Mouse (Mus musculus) heart, adult 18-20 months (tissue): Measurements from ENCODE around the gene Ccdc96. TPM values are rescaled to one million over a fixed set of nuclear protein-coding genes. Genes with fewer than 3 reads are reported as not detected.

ENCODE experiments used
- DNase-seq, 2 experiments: peaks; one replicate each; pipeline ENCODE4 v3.0.0; 2021 to 2022; ENCODE audit warnings: mixed read lengths in 1 of 2
- long read RNA-seq, 2 experiments: library from polyadenylated mRNA; stranded (forward); transcript quantifications; one replicate each; pipeline ENCODE4 v2.0.0; 2021
- total RNA-seq, 2 experiments: library from RNA; stranded (reverse); gene quantifications; 2 replicates each; pipeline ENCODE4 v1.2.3; 2021

Ccdc96 gene
- under 1 TPM; 0.13 to 0.42 TPM for total RNA-seq
- long read RNA-seq, experiment 1, partial matches to known transcripts: 0 of 2 reads
- long read RNA-seq, experiment 1, other reads (novel, unspliced or antisense): 0 of 2 reads
- long read RNA-seq, experiment 2, partial matches to known transcripts: 0 of 1 reads
- long read RNA-seq, experiment 2, other reads (novel, unspliced or antisense): 0 of 1 reads

GRCm38 (mm10) chr5:36484171-36484990 is at the start of gene Ccdc96, which contains the start of gene Tada2b:
TSS of gene Ccdc96 (plus strand) at chr5:36484588.
TSS of gene Tada2b (minus strand) at chr5:36484285.
- DNase-seq: peak; percentile 94 to 99

- no peak for DNase-seq
These were observed 47.5 kb upstream of the Ccdc96 start for GRCm38 (mm10) chr5:36436858-36437257.

DNA sequence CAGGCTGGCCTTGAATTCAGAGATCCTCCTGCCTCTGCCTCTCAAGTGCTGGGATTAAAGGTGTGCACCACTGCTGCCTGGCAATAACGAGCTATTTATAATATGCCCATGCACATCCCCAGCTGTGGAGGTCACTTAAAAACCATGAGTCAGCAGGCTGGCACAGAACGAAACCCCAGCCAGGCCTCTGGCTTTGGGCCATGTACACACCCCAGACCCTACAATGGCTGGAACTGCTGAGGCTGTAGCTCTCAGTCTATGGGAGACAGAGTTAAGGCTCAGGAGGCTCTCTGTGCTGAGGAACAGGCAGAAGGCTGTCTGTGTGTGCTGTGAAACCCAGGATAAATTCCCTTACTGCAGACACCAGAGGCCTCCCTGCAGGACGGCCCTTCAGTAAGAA is 43.6 kb upstream of the Ccdc96 start:
- no peak for DNase-seq

- no peak for DNase-seq
These were observed 39.8 kb upstream of the Ccdc96 start for GRCm38 (mm10) chr5:36444611-36445010.

- no peak for DNase-seq
These were observed 39.4 kb upstream of the Ccdc96 start for GRCm38 (mm10) chr5:36445028-36445427.

DNA sequence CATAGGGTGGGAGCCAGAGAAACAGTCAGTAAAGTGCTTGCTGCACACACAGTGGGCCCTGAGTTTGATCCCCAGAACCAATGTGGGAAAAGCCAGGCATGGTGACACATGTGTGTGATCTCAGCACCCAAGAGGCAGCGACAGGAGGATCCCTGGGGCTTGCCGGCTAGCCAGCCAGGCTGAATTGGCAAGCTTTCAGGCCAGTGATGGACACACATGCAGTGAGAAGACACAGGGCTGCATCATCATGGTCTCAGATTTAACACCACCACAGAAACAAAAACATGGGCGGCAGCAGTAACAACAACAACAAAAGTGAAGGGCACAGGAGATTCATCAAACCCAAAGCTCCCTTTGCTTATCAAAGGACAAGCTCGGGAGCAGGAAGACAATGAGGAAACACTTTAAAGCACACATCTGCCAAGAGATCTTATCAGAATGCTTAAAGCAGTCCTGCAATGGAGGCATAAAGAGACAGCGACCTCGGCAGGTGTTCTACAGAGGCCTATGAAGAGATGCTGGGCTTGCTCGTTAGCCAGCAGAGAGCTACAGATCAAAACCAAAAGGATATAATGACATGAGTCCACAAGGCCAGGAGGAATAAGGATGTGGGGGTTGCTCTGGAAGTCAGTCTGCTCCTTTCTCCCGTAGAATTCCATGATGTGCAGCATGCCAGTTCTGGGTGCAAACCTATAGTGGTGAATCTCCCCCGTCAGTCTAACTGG is 38.1 kb upstream of the Ccdc96 start:
- no peak for DNase-seq

- no peak for DNase-seq
These were observed 36.5 kb upstream of the Ccdc96 start for GRCm38 (mm10) chr5:36447872-36448271.

DNA sequence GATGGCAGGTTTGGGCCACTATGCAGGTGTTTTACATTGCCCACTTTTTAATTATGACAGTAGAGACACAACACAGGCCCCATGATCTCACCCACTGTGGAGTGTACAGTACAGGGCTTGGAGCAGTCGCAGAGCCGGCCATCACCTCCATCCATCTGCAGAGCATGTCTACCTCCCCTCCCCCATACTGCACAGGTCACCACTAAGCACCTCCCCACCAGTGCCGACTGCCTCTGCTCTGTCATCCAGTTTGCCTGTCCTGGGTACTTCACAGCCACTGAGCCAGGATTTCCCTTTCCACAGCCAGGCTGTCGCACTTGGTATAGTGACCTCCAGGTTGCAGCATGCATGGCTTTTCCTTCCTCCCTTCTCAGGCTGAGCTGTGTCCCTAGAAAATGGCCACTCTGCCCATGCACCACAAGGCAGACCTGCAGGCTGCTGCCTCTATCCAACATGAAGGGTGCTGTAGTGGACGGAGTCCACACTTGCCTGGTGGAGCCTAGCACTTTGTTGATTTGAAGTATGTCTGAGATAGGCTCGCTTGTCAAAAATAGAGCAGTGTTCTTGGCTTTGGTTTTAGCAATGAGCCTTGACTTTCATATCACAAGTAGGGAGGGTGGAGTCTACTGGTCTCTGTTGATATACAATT is 34.6 kb upstream of the Ccdc96 start:
- DNase-seq: peak; percentile 37 to 56

DNA sequence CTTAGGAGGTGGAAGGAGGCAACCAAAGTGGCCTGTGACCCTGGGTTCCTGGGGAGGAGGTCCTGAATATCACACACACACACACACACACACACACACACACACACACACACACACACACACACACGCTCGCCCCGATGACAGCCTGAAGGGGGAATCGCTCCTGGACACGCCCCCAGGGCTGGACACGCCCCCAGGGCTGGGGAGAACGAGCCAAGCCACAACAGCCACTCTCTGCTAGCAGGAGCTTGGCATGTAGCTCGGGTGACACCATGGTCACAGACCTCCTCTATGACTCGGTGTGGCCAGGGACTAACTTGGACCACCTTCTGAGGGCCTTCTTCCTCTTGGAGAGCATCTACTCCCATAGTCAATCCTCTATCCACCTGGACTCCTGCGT is 33.3 kb upstream of the Ccdc96 start:
- DNase-seq: no peak

DNA sequence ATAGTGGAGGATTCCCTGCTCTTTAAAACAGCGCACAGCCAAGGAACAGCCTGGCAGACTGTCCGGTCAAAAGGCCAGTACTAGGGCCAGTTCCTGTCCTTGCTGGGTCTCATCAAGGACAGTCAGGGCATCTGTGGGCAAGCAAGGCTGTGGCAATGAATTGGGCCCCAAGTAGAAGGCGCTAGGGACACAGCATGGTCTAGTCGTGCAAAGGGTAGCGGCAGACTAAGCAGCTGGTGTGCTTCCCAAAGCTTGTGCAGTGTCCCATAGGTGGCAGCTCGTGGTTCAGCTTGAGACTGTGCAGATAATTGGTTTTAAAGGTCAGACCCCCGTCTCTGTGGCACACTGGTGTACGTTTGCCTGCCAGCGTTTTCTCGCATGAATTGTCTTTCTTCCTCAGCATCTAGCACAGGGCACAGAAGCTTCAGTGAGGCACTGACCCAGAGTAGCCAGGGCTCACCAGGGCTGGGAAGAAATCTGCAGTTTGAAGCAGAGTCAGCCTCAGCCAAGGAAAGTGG is 32.5 kb upstream of the Ccdc96 start:
- no peak for DNase-seq

- no peak for DNase-seq
These were observed 31.6 kb upstream of the Ccdc96 start for GRCm38 (mm10) chr5:36452821-36453220.

DNA sequence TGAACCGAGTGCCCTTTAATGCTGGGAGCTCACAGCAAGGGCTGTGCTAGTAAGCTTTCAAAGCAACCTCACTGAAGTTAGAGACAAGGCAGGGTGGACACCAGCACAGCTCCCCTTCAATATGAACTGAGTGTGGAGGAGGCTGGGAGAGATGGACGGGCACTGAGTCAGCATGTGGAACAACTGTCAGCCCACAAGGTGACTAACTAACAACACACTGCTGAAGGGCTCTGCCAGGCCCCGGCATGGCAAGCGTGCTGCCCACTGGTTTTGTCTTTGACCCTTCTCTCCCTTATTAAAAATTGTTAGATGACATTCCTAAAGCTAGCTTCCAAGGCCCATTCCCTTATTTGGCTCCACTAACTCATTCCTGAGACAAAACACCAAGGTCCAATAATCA is 26.7 kb upstream of the Ccdc96 start:
- DNase-seq: no peak

DNA sequence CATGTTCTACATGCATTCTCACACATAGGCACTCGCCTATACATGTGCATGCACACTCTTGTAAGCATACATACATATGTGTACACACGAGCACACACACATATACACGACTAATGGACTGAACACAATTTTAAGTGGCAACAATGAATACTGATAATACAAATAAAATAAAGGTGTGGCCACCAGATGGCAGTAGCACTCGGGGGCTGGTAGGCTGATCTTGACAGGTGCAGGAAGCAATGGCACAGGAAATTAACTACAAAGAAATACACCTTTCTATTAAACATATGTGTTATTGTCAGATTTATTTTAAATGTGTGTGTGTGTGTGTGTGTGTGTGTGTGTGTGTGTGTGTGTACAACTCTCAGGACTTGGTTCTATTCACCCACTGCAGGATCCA is 25.5 kb upstream of the Ccdc96 start:
- DNase-seq: peak in 1 of 2 experiments; percentile 69

DNA sequence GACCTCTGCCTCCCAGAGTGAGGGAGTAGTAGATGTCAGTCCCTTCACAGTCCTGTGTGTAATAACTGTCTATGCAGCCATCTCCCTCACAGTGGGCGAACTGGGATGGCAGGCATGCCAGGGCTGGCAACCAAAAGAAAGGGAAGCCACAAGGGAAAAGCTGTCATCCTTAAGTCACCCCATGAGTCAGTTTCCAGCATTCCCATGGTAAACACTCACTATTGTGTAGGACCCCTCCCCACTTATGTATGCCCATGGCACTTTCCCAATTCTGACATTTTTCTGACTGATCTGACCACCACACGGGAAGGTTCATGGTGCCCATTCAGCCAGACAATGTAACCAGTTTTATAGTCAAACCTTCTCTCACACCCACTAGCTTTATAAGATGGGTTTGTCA is 23.7 kb upstream of the Ccdc96 start:
- DNase-seq: no peak

- no peak for DNase-seq
These were observed 23.2 kb upstream of the Ccdc96 start for GRCm38 (mm10) chr5:36461231-36461630.

GRCm38 (mm10) chr5:36462810-36463209 is 21.6 kb upstream of the Ccdc96 start:
- DNase-seq: peak; percentile 71 to 91

DNA sequence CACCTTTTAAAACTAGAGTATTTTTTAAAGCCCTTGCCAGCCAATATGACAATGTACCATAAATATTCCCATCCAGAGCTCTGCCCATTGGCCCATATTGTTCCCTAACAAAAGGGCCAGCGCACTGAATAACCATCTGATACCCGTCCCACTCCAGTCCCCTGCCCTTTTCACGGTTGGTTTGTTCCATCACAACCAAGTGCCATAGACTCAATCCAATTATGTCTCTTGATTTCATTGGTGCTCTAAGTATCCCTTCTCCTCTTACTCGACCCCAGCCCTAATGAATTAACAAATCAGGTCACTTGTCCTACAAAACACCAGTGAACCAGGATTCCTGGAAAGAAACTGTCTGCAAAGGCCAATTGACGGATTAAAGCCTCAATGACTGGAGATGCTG is 21.0 kb upstream of the Ccdc96 start:
- no peak for DNase-seq

DNA sequence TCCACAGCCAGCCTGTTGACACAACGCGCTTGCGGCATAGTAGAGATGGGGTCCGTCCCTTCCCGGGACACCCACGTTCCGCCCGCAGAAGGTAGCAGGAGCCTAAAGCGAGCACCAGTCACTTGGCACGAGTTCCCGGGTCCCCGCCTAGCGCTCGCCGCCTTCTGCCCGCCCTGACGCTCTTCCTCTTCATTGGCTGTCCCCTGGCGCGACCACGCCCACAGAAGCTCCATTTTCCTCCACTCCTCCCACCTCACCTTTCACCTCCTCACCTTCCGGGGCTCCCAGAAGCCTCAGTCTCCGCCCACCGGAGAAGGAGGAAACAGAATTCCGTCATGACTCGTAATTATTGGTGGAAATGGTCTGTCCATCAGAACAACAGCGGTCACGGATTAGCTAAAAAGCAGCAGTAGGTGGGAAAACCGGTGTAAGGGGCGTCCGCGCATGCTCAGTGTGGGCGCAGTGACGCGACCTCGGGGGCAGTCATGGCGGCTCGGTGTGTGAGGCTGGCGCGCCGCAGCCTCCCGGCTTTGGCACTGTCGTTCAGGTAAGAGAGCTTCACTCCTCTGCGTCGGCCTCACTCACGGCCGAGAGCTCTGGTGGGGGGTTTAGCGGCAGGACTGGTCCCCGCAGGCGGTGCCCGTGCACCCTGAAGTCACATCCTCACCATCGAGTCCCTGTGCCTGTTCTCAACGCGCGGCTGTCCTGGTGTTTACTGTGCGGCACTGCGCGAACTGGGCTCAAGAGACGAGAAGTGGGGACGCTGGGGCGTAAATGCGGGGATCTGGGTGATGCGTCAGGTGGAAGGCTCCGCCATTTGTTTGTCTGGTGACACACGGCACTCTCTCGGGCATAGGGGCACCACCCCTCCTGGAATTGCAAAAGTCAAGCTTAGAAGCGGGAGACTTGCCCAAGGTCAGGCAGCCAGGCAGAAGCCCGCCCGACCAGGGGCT is 19.4 kb upstream of the Ccdc96 start, which contains the start of gene Grpel1:
Gene Grpel1 (plus strand): TSS at position 290 of the 953 bp plus-strand sequence.
- peak; percentile 98 to 100 for DNase-seq

DNA sequence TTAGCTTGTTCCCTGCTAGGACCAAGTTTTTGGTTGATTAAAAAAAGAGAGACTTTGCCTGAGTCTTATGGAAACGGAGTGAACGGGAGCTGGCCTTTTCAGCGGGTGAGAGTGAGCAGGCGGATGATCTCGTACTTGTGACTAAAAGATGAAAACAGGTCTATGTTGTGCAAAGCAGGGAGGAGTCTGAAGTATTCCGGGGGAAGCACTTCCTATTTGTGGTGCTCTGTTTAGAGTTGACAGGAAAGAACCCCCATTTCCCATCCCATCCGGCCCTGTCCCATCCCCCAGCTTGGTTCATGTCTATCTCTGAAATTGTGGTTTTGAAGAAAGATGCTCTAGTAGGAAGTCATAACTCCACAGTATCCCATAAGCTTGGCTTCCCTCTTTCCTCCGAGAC is 18.5 kb upstream of the Ccdc96 start:
- no peak for DNase-seq

GRCm38 (mm10) chr5:36471206-36471605 is 13.2 kb upstream of the Ccdc96 start:
- no peak for DNase-seq
